Mouse (Mus musculus): ENCODE data around the gene Pparg.

- TF ChIP-seq CTCF (IDR thresholded peaks at IDR 0.05; ENCODE audit: extremely low read depth, insufficient read depth, insufficient read length, insufficient replicate concordance), result no peak
- TF ChIP-seq POLR2A (IDR thresholded peaks at IDR 0.05; ENCODE audit: low read depth, low read length), result no peak
These were observed 57.4 kb downstream of the Pparg start for GRCm38 (mm10) chr6:115418171-115418570.
